Mouse (Mus musculus): ENCODE data around the gene Arhgap4. TPM values are rescaled to one million over a fixed set of nuclear protein-coding genes. Genes with fewer than 3 reads are reported as not detected.

The Arhgap4 gene
- polyA plus RNA-seq, 1 experiment from 2014 or later: 5.2 TPM

DNA sequence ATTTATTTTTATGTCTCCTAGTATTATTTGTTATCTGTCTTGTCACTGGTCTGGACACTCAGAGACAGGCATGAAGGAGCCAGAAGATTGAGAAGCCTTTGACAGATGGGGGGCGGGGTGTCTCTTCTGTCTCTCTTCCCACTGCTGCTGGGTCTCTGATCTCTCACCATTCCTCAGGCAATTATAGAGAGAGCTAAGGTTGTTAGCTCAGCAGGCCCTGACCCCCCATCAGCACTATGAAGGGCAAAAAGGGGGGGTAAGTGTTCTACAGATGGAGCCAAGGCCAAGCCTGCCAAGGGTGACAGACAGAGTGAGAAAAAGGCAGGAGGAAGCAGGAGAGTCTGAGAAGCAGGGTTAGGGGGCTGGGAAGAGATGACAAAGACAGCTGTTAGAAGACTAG lies 49.7 kb downstream of the Arhgap4 start:
- Histone ChIP-seq H3K4me1 (ENCODE audit: insufficient read depth) (no peaks in the 10 kb centered on the region), H3K27me3 (ENCODE audit: insufficient read depth, low read length) (peaks cover 4% of the 10 kb centered on the region; the same call in 1 of the 2 replicates), H3K4me2 (ENCODE audit: low read depth, low read length) (no peak overlapping the region), H3K27ac (ENCODE audit: low read depth) (no peak overlapping the region), H3K9ac (replicated peaks) (no peak overlapping the region), H3K9me3 (ENCODE audit: low read length) (no peaks in the 10 kb centered on the region), H3K36me3 (replicated peaks; ENCODE audit: insufficient read depth, low read length) (no peaks in the 10 kb centered on the region), H3K4me3 (ENCODE audit: low read depth, low read length) (no peak overlapping the region)
- ATAC-seq (no peak), DNase-seq (no peak)
- 41% methylated on average over 1 of the region's 1 CpGs for WGBS (ENCODE audit: insufficient replicate concordance)
- TF ChIP-seq CTCF (IDR thresholded peaks at IDR 0.05; ENCODE audit: low read depth) (no peak), EP300 (IDR thresholded peaks at IDR 0.05; ENCODE audit: low read depth) (no peak)

DNA sequence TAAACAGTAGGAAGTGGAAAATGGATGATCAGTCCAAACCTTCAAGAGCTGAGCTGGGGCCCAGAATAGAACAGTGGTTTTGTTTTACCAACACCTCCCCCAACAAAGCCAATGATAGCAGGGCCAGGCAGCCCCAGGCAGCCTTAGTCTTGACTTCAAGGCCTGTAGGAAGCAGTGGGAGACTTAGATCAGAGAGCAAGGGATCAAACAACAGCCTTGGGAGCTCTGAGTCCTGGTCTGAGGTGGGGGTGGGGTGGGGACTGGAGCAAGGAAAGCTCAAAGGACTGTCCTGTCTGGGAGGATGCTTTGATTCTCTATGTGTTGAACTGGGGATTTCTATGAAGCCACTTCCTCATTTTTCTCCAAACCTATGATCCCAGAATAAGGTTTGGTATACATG lies 50.2 kb downstream of the Arhgap4 start:
- no peak overlapping the region for H3K4me3 ChIP-seq (ENCODE audit: low read depth, low read length)
- no peak overlapping the region for H3K9ac ChIP-seq (replicated peaks)
- no peak overlapping the region for H3K4me2 ChIP-seq (ENCODE audit: low read depth, low read length)
- H3K27ac ChIP-seq (ENCODE audit: low read depth): no peak overlapping the region
- H3K36me3 ChIP-seq (replicated peaks; ENCODE audit: insufficient read depth, low read length): no peaks in the 10 kb centered on the region
- no peaks in the 10 kb centered on the region for H3K9me3 ChIP-seq (ENCODE audit: low read length)
- ATAC-seq (no peak), DNase-seq (no peak)
- TF ChIP-seq EP300 (IDR thresholded peaks at IDR 0.05; ENCODE audit: low read depth): no peak
- TF ChIP-seq CTCF (IDR thresholded peaks at IDR 0.05; ENCODE audit: low read depth): no peak
- peaks cover 1% of the 10 kb centered on the region; the same call in 1 of the 2 replicates for H3K27me3 ChIP-seq (ENCODE audit: insufficient read depth, low read length)
- no peaks in the 10 kb centered on the region for H3K4me1 ChIP-seq (ENCODE audit: insufficient read depth)

DNA sequence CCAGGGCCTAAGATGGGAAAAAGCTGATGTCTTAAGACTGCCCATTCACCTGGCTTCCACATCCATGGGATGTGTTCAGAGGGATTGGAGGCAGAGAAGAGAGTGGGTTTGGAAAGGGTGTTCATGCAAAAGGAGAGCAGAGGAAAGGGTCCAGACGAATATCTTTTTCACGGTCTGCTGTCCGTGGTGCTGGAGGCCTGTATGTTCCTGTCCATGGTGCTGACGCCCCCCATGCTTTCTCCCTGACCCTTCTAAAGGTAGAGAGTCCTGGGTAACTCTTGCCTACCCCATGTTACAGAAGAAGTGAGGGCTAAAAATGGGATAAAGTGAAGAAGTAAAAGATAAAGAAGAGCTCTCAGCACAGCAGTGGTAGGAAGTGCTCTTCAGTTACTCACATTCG lies 52.3 kb downstream of the Arhgap4 start:
- Histone ChIP-seq H3K4me2 (ENCODE audit: low read depth, low read length) (no peak overlapping the region), H3K27me3 (ENCODE audit: insufficient read depth, low read length) (no peaks in the 10 kb centered on the region), H3K9me3 (ENCODE audit: low read length) (no peaks in the 10 kb centered on the region), H3K9ac (replicated peaks) (no peak overlapping the region), H3K4me1 (ENCODE audit: insufficient read depth) (no peaks in the 10 kb centered on the region), H3K27ac (ENCODE audit: low read depth) (no peak overlapping the region), H3K36me3 (replicated peaks; ENCODE audit: insufficient read depth, low read length) (no peaks in the 10 kb centered on the region), H3K4me3 (ENCODE audit: low read depth, low read length) (no peak overlapping the region)
- DNase-seq (peak; percentile 39), ATAC-seq (no peak)
- TF ChIP-seq EP300 (IDR thresholded peaks at IDR 0.05; ENCODE audit: low read depth) (no peak), CTCF (IDR thresholded peaks at IDR 0.05; ENCODE audit: low read depth) (no peak)
- WGBS (ENCODE audit: insufficient replicate concordance): 14% methylated on average over 5 of the region's 5 CpGs

DNA sequence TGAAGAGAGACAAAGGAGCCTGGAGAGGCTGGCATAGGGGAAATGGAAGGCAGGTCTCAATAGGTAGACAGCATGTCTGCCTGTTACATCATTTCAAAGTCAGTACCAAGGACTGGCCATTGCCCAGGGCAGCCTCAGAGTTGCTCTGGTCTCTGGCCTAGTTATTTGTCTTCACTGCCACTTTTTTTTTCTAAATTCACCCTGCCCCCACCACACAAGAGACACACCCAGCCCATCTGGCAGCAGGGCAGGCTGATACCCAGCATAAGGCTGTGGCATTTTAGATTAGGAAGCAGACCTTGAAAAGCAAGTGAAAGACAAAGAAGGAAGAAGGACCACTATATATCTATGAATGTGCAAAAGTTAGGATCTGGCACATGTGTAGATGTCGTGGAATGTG lies 53.8 kb downstream of the Arhgap4 start:
- Histone ChIP-seq H3K27ac (ENCODE audit: low read depth) (no peak overlapping the region), H3K9ac (replicated peaks) (no peak overlapping the region), H3K9me3 (ENCODE audit: low read length) (no peaks in the 10 kb centered on the region), H3K4me2 (ENCODE audit: low read depth, low read length) (no peak overlapping the region), H3K36me3 (replicated peaks; ENCODE audit: insufficient read depth, low read length) (no peaks in the 10 kb centered on the region), H3K27me3 (ENCODE audit: insufficient read depth, low read length) (no peaks in the 10 kb centered on the region), H3K4me1 (ENCODE audit: insufficient read depth) (no peaks in the 10 kb centered on the region), H3K4me3 (ENCODE audit: low read depth, low read length) (no peak overlapping the region)
- peak; percentile 81 for ATAC-seq
- no peak for TF ChIP-seq CTCF (IDR thresholded peaks at IDR 0.05; ENCODE audit: low read depth)
- peak; percentile 62 for TF ChIP-seq EP300 (IDR thresholded peaks at IDR 0.05; ENCODE audit: low read depth)
- DNase-seq: no peak
- WGBS (ENCODE audit: insufficient replicate concordance): 39% methylated on average over 1 of the region's 1 CpGs

GRCm38 (mm10) chrX:73867256-73867655 lies 54.4 kb downstream of the Arhgap4 start:
- ATAC-seq (no peak), DNase-seq (no peak)
- H3K27me3 ChIP-seq (ENCODE audit: insufficient read depth, low read length): no peaks in the 10 kb centered on the region
- no peaks in the 10 kb centered on the region for H3K36me3 ChIP-seq (replicated peaks; ENCODE audit: insufficient read depth, low read length)
- H3K9me3 ChIP-seq (ENCODE audit: low read length): no peaks in the 10 kb centered on the region
- TF ChIP-seq EP300 (IDR thresholded peaks at IDR 0.05; ENCODE audit: low read depth): no peak
- no peak for TF ChIP-seq CTCF (IDR thresholded peaks at IDR 0.05; ENCODE audit: low read depth)
- no peak overlapping the region for H3K27ac ChIP-seq (ENCODE audit: low read depth)
- H3K9ac ChIP-seq (replicated peaks): no peak overlapping the region
- 28% methylated on average over 3 of the region's 3 CpGs for WGBS (ENCODE audit: insufficient replicate concordance)
- no peak overlapping the region for H3K4me3 ChIP-seq (ENCODE audit: low read depth, low read length)
- H3K4me1 ChIP-seq (ENCODE audit: insufficient read depth): no peaks in the 10 kb centered on the region
- H3K4me2 ChIP-seq (ENCODE audit: low read depth, low read length): no peak overlapping the region

GRCm38 (mm10) chrX:73864692-73865091 lies 57.0 kb downstream of the Arhgap4 start:
- no peak overlapping the region for H3K4me3 ChIP-seq (ENCODE audit: low read depth, low read length)
- no peaks in the 10 kb centered on the region for H3K27me3 ChIP-seq (ENCODE audit: insufficient read depth, low read length)
- H3K9ac ChIP-seq (replicated peaks): no peak overlapping the region
- no peak overlapping the region for H3K27ac ChIP-seq (ENCODE audit: low read depth)
- no peak overlapping the region for H3K4me2 ChIP-seq (ENCODE audit: low read depth, low read length)
- no peaks in the 10 kb centered on the region for H3K4me1 ChIP-seq (ENCODE audit: insufficient read depth)
- 52% methylated on average over 3 of the region's 3 CpGs for WGBS (ENCODE audit: insufficient replicate concordance)
- no peaks in the 10 kb centered on the region for H3K9me3 ChIP-seq (ENCODE audit: low read length)
- no peaks in the 10 kb centered on the region for H3K36me3 ChIP-seq (replicated peaks; ENCODE audit: insufficient read depth, low read length)
- ATAC-seq (no peak), DNase-seq (no peak)
- TF ChIP-seq CTCF (IDR thresholded peaks at IDR 0.05; ENCODE audit: low read depth) (no peak), EP300 (IDR thresholded peaks at IDR 0.05; ENCODE audit: low read depth) (no peak)

DNA sequence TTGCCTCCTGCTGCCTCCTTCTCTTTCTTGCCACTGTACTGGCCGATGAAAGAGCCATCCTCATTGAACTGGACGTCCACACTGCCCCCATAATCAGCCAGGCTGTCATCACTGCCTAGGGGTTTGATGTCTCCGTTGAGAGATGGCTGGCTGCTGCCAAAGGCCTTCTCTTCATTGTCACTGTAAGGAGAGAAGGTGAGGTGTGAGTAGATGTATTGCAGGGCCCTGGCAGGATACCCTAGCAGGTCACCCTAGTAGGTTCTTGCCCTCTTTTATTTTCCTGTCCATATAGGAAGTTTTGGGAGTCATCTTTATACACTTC lies 66.6 kb downstream of the Arhgap4 start:
- H3K4me2 ChIP-seq (ENCODE audit: low read depth, low read length): no peak overlapping the region
- no peaks in the 10 kb centered on the region for H3K36me3 ChIP-seq (replicated peaks; ENCODE audit: insufficient read depth, low read length)
- H3K9me3 ChIP-seq (ENCODE audit: low read length): no peaks in the 10 kb centered on the region
- H3K9ac ChIP-seq (replicated peaks): no peak overlapping the region
- no peak overlapping the region for H3K4me3 ChIP-seq (ENCODE audit: low read depth, low read length)
- H3K4me1 ChIP-seq (ENCODE audit: insufficient read depth): no peaks in the 10 kb centered on the region
- TF ChIP-seq CTCF (IDR thresholded peaks at IDR 0.05; ENCODE audit: low read depth): no peak
- no peak for TF ChIP-seq EP300 (IDR thresholded peaks at IDR 0.05; ENCODE audit: low read depth)
- no peak for DNase-seq
- H3K27me3 ChIP-seq (ENCODE audit: insufficient read depth, low read length): no peaks in the 10 kb centered on the region
- H3K27ac ChIP-seq (ENCODE audit: low read depth): no peak overlapping the region
- ATAC-seq: no peak
- 57% methylated on average over 3 of the region's 3 CpGs for WGBS (ENCODE audit: insufficient replicate concordance)

All from liver, postnatal 0 days (tissue).